Mouse (Mus musculus) lung, postnatal 0 days (tissue): ENCODE measurements around the gene Itprid1. TPM values are rescaled to one million over a fixed set of nuclear protein-coding genes. Genes with fewer than 3 reads are reported as not detected.

Experiments
- ATAC-seq: fragments of 200-750 bp; cut with Nextera tagmentation; 2 replicates; pipeline ENCODE4 v1.8.0; 2017; ENCODE audit warnings: moderate library complexity
- DNase-seq: peaks from one replicate; pipeline ENCODE4 v3.0.0-alpha.2; 2016; ENCODE audit warnings: low spot score
- H3K27ac ChIP-seq: fragments of 300-500 bp; sonication (generic); 2 replicates; pipeline ENCODE4 v1.5.1; 2014; ENCODE audit warnings: antibody characterized with exemption, mild to moderate bottlenecking, low read length, mixed read lengths
- H3K27me3 ChIP-seq: fragments of 300-500 bp; sonication (generic); replicated peaks from 2 replicates; pipeline ENCODE4 v1.6.1; 2014; ENCODE audit warnings: low read length, mixed read lengths; ENCODE audit not compliant: insufficient read depth
- H3K36me3 ChIP-seq: fragments of 300-500 bp; sonication (generic); 2 replicates; pipeline ENCODE4 v1.6.1; 2014; ENCODE audit warnings: low read length, mixed read lengths; ENCODE audit not compliant: insufficient read depth
- H3K4me1 ChIP-seq: fragments of 300-500 bp; sonication (generic); 2 replicates; pipeline ENCODE4 v1.6.1; 2014; ENCODE audit warnings: antibody characterized with exemption, low read depth, low read length, mixed read lengths; ENCODE audit not compliant: insufficient read depth
- H3K4me2 ChIP-seq: fragments of 300-500 bp; sonication (generic); replicated peaks from 2 replicates; pipeline ENCODE4 v1.6.1; 2014; ENCODE audit warnings: low read depth, mild to moderate bottlenecking, low read length, moderate library complexity, mixed read lengths
- H3K4me3 ChIP-seq: fragments of 300-500 bp; sonication (generic); 2 replicates; pipeline ENCODE4 v1.5.1; 2014; ENCODE audit warnings: low read depth, low read length
- H3K9ac ChIP-seq: fragments of 300-500 bp; sonication (generic); replicated peaks from 2 replicates; pipeline ENCODE4 v1.6.1; 2014; ENCODE audit warnings: low read depth, mild to moderate bottlenecking
- H3K9me3 ChIP-seq: fragments of 300-500 bp; sonication (generic); 2 replicates; pipeline ENCODE4 v1.6.1; 2016; ENCODE audit warnings: low read length, mixed read lengths
- CTCF ChIP-seq: IDR thresholded peaks from 2 replicates; pipeline ENCODE4 v1.5.1; 2016; ENCODE audit warnings: antibody characterized with exemption, mild to moderate bottlenecking
- EP300 ChIP-seq: IDR thresholded peaks from 2 replicates; pipeline ENCODE4 v1.6.1; 2016; ENCODE audit warnings: antibody characterized with exemption, mild to moderate bottlenecking, control low read depth
- WGBS: fragments of 180-500 bp; shearing (Covaris S2); extraction: QIAGEN DNeasy Blood & Tissue Kit; methylation state at CpG from one replicate; pipeline ENCODE4 v1.1.7; 2014; 5-methylcytosine and 5-hydroxymethylcytosine counted together
- polyA plus RNA-seq: library from polyadenylated mRNA; unstranded; fragments of >200 nt; fragmentation: Nextera tagmentation; extraction: Ambion mirVana; gene quantifications from 2 replicates; pipeline ENCODE4 v1.2.1, GENCODE M21; 2015

The Itprid1 gene
- polyA plus RNA-seq, 1 experiment from 2014 or later = 0.49 TPM

- H3K9me3 ChIP-seq = no peaks in the 10 kb centered on the region
- no peaks in the 10 kb centered on the region for H3K27me3 ChIP-seq
- 24% methylated on average over 12 of the region's 12 CpGs for WGBS
- no peak overlapping the region for H3K4me3 ChIP-seq
- H3K4me1 ChIP-seq = no peaks in the 10 kb centered on the region
- H3K4me2 ChIP-seq = no peak overlapping the region
- no peak for DNase-seq
- no peak overlapping the region for H3K27ac ChIP-seq
- no peak for ATAC-seq
- no peaks in the 10 kb centered on the region for H3K36me3 ChIP-seq
- no peak overlapping the region for H3K9ac ChIP-seq
- TF ChIP-seq CTCF = peak; percentile 51
- no peak for TF ChIP-seq EP300
Observed at GRCm38 (mm10) chr6:55803991-55804680, 32.6 kb upstream of the Itprid1 start.

GRCm38 (mm10) chr6:55804681-55805000, 32.1 kb upstream of the Itprid1 start:
- ATAC-seq = no peak
- H3K27me3 ChIP-seq = no peaks in the 10 kb centered on the region

GRCm38 (mm10) chr6:55805291-55806137, 31.2 kb upstream of the Itprid1 start:
- no peak overlapping the region for H3K4me3 ChIP-seq
- no peak overlapping the region for H3K4me2 ChIP-seq
- H3K4me1 ChIP-seq = no peaks in the 10 kb centered on the region
- WGBS = 59% methylated on average over 9 of the region's 9 CpGs
- no peak overlapping the region for H3K27ac ChIP-seq
- no peaks in the 10 kb centered on the region for H3K36me3 ChIP-seq
- TF ChIP-seq EP300 = no peak
- no peak for TF ChIP-seq CTCF
- no peaks in the 10 kb centered on the region for H3K9me3 ChIP-seq
- no peak for DNase-seq
- H3K27me3 ChIP-seq = no peaks in the 10 kb centered on the region
- ATAC-seq = no peak
- H3K9ac ChIP-seq = no peak overlapping the region

More at GRCm38 (mm10) chr6:55804681-55805000, 32.1 kb upstream of the Itprid1 start:
- no peak overlapping the region for H3K4me2 ChIP-seq
- no peaks in the 10 kb centered on the region for H3K9me3 ChIP-seq
- H3K4me1 ChIP-seq = no peaks in the 10 kb centered on the region
- no peak overlapping the region for H3K27ac ChIP-seq
- no peaks in the 10 kb centered on the region for H3K36me3 ChIP-seq
- TF ChIP-seq EP300 (no peak), CTCF (no peak)
- WGBS = 74% methylated on average over 4 of the region's 4 CpGs
- DNase-seq = no peak
- no peak overlapping the region for H3K9ac ChIP-seq
- H3K4me3 ChIP-seq = no peak overlapping the region

- H3K27me3 ChIP-seq = no peaks in the 10 kb centered on the region
- H3K4me2 ChIP-seq = no peak overlapping the region
- no peak overlapping the region for H3K9ac ChIP-seq
- 72% methylated on average over 2 of the region's 2 CpGs for WGBS
- no peak for DNase-seq
- no peak for ATAC-seq
- TF ChIP-seq EP300 = no peak
- no peak for TF ChIP-seq CTCF
- no peaks in the 10 kb centered on the region for H3K9me3 ChIP-seq
- H3K36me3 ChIP-seq = no peaks in the 10 kb centered on the region
- no peak overlapping the region for H3K27ac ChIP-seq
- H3K4me3 ChIP-seq = no peak overlapping the region
- H3K4me1 ChIP-seq = no peaks in the 10 kb centered on the region
Observed at GRCm38 (mm10) chr6:55806537-55806936, 30.2 kb upstream of the Itprid1 start.

GRCm38 (mm10) chr6:55808692-55809091, 28.0 kb upstream of the Itprid1 start:
- TF ChIP-seq EP300 = no peak
- TF ChIP-seq CTCF = no peak
- no peak for DNase-seq
- H3K4me3 ChIP-seq = no peak overlapping the region
- ATAC-seq = no peak
- H3K27ac ChIP-seq = no peak overlapping the region
- H3K4me2 ChIP-seq = no peak overlapping the region
- H3K9me3 ChIP-seq = no peaks in the 10 kb centered on the region
- no peak overlapping the region for H3K9ac ChIP-seq
- 46% methylated on average over 3 of the region's 3 CpGs for WGBS
- no peaks in the 10 kb centered on the region for H3K27me3 ChIP-seq
- no peaks in the 10 kb centered on the region for H3K4me1 ChIP-seq
- H3K36me3 ChIP-seq = no peaks in the 10 kb centered on the region

GRCm38 (mm10) chr6:55811153-55811552, 25.5 kb upstream of the Itprid1 start:
- Histone ChIP-seq H3K4me1 (no peaks in the 10 kb centered on the region), H3K27ac (no peak overlapping the region), H3K9ac (no peak overlapping the region), H3K27me3 (no peaks in the 10 kb centered on the region), H3K4me3 (no peak overlapping the region), H3K9me3 (no peaks in the 10 kb centered on the region), H3K36me3 (no peaks in the 10 kb centered on the region), H3K4me2 (no peak overlapping the region)
- no peak for DNase-seq
- 78% methylated on average over 8 of the region's 8 CpGs for WGBS
- TF ChIP-seq CTCF (no peak), EP300 (no peak)
- no peak for ATAC-seq
